Mouse (Mus musculus) limb, embryonic 11.5 days (tissue): ENCODE results near the gene Fam107a. TPM values are rescaled to one million over a fixed set of nuclear protein-coding genes. Genes with fewer than 3 reads are reported as not detected.

Source experiments
- ATAC-seq: fragments of 200-750 bp; cut with Nextera tagmentation; 2 replicates; pipeline ENCODE4 v1.8.0; 2017; ENCODE audit warnings: low read depth; ENCODE audit not compliant: insufficient number of reproducible peaks, low FRiP score, low TSS enrichment
- DNase-seq: peaks from one replicate; pipeline ENCODE4 v3.0.0-alpha.2; 2015; ENCODE audit warnings: low spot score
- H3K27ac ChIP-seq: fragments of 300-500 bp; sonication (generic); replicated peaks from 2 replicates; pipeline ENCODE4 v1.5.1; 2014; ENCODE audit warnings: low read depth, mild to moderate bottlenecking, low read length
- H3K27me3 ChIP-seq: fragments of 300-500 bp; sonication (generic); 2 replicates; pipeline ENCODE4 v1.6.1; 2014; ENCODE audit warnings: mild to moderate bottlenecking, low read length, mixed read lengths; ENCODE audit not compliant: control insufficient read depth, insufficient read depth
- H3K36me3 ChIP-seq: fragments of 300-500 bp; sonication (generic); 2 replicates; pipeline ENCODE4 v1.6.1; 2014; ENCODE audit warnings: mild to moderate bottlenecking, low read length, moderate library complexity, mixed read lengths; ENCODE audit not compliant: control insufficient read depth, insufficient read depth
- H3K4me1 ChIP-seq: fragments of 300-500 bp; sonication (generic); 2 replicates; pipeline ENCODE4 v1.6.1; 2014; ENCODE audit warnings: low read length, mixed read lengths; ENCODE audit not compliant: control insufficient read depth, insufficient read depth
- H3K4me2 ChIP-seq: fragments of 300-500 bp; sonication (generic); 2 replicates; pipeline ENCODE4 v1.6.1; 2014; ENCODE audit warnings: low read depth, mild to moderate bottlenecking, moderate library complexity; ENCODE audit not compliant: severe bottlenecking
- H3K4me3 ChIP-seq: fragments of 300-500 bp; sonication (generic); 2 replicates; pipeline ENCODE4 v1.5.1; 2014; ENCODE audit warnings: low read depth, low read length
- H3K9ac ChIP-seq: fragments of 300-500 bp; sonication (generic); 2 replicates; pipeline ENCODE4 v1.6.1; 2014; ENCODE audit warnings: mild to moderate bottlenecking, low read length
- H3K9me3 ChIP-seq: fragments of 300-500 bp; sonication (generic); 2 replicates; pipeline ENCODE4 v1.6.1; 2016; ENCODE audit warnings: low read length; ENCODE audit not compliant: control insufficient read depth
- WGBS: fragments of 180-500 bp; shearing (Covaris S2); extraction: QIAGEN DNeasy Blood & Tissue Kit; methylation state at CpG from one replicate; pipeline ENCODE4 v1.1.7; 2014; 5-methylcytosine and 5-hydroxymethylcytosine counted together
- polyA plus RNA-seq: library from polyadenylated mRNA; unstranded; fragments of >200 nt; fragmentation: Nextera tagmentation; extraction: Ambion mirVana; gene quantifications from 2 replicates; pipeline ENCODE4 v1.2.1, GENCODE M21; 2014

Fam107a gene
- polyA plus RNA-seq = 0.32 and 0.55 TPM in 2 replicates

DNA sequence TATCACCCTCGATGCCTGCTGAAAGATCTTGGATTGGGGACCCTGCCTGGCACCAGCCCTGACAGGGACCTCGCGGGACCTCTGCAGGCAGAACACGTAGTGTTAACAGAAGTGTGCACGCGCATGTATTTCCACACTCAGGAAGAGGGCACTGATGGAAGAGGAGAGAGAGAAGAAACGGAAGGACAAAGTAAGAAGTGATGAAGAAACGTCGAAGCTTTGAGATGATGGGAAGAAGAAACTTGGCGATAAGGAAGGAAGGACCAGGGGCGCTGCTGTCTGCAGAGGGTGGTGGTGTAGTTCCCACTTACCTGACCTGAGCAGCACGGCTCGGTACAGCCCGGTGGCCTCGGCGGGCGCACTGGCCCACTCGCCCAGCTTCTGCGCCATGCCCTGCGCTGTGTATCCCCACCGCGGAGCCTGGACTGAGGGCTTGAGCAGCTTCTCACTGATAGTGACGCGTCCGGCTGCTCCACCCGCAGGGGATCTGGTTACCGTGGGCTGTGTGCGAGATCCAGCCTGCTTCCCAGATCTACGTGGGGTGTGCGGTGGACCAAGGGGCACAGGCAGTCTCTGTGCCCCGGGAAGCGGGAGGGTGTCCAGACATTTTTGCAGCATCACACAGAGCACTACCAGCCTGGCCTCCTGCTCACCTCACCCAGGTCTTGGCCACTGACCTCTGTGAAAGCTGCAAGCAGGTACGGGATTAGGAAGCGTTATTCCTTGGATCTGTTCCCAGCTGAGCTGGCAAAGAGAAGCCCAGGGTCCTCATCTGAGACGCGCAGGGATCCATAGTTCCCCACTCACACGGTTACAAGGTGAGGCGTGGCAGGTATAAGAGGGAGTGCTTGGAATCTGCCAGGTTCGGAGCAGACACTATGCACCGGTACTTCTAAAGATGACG lies at the start of gene Fam107a:
TSS of gene Fam107a (minus strand) at position 830 of the 904 bp plus-strand sequence.
- Histone ChIP-seq H3K27me3 (peaks cover 18% of the 10 kb centered on the region), H3K9me3 (no peaks in the 10 kb centered on the region), H3K27ac (no peak within 1 kb of the TSS), H3K36me3 (no peaks in the 10 kb centered on the region), H3K4me2 (peak within 1 kb of the TSS; percentile 43), H3K4me1 (peaks cover 11% of the 10 kb centered on the region), H3K9ac (no peak within 1 kb of the TSS), H3K4me3 (peak within 1 kb of the TSS; percentile 23)
- WGBS = 9% methylated on average over 41 of the region's 41 CpGs
- ATAC-seq = 0 out of 2 replicates have a peak, but pooled peaks have one; percentile 35
- DNase-seq = peak; percentile 53

DNA sequence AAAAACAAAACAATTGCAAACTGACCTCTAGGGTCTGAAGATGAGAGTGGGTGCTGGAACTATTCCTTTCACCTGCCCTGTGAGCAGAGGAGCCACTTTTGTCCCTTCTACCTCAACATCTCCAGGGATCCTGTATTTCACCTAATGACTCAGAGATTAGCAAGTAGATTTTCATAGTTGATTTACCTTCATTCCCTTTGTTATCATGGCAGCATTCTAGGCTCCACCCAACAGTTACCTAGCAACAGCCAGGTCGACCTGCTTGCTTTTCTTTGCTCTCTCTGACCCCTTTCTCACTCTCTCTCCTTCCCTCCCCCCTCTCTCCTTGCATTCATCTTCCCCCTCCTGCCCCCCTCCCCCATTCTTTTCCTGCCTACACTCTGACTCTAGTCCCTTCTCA lies 49.3 kb upstream of the Fam107a start:
- H3K9me3 ChIP-seq = no peaks in the 10 kb centered on the region
- no peaks in the 10 kb centered on the region for H3K27me3 ChIP-seq
- WGBS = 0% methylated on average over 1 of the region's 1 CpGs
- H3K4me1 ChIP-seq = peaks cover 9% of the 10 kb centered on the region
- H3K36me3 ChIP-seq = no peaks in the 10 kb centered on the region
- H3K4me2 ChIP-seq = no peak overlapping the region
- no peak for ATAC-seq
- no peak overlapping the region for H3K27ac ChIP-seq
- no peak overlapping the region for H3K4me3 ChIP-seq
- no peak overlapping the region for H3K9ac ChIP-seq
- DNase-seq = no peak

DNA sequence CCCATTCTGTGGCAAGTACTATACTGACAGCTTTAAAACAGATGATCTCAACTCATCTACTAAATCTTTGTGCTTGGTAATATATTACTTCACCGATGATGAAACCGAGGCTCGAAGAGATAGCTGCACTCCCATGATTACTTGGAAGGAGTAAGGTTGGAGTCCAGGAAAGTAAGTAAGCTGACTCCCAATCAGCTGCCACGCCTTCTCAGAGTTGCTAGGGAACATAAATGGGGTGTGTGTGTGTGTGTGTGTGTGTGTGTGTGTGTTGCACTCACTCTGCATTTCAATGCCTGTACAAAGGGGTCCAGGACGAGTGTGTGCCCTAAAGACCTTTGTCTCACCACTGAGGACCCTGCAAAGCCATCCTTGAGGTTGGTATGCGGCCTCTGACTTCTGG lies 48.0 kb upstream of the Fam107a start:
- ATAC-seq = no peak
- 76% methylated on average over 6 of the region's 6 CpGs for WGBS
- H3K9ac ChIP-seq = no peak overlapping the region

DNA sequence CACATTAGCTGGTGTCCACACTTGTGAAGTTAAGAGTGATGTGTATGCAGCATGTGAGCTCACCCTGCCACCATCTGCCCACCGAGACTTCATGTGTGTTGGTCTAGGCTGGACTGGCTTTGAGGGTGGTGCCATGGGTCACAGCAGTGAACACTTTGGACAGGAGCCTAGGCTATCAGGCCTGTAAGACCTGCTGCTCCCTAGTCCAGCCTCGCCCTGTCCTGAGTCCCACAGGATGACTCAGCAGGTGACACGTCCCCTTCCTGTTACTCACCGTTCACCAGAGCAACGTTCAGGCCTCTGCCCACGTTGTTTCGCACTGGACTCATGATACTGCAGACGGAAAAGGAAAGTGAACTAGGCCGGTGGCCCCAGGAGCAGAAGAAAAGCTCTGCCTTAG lies 39.0 kb upstream of the Fam107a start:
- no peak overlapping the region for H3K27ac ChIP-seq
- DNase-seq = no peak
- H3K4me2 ChIP-seq = no peak overlapping the region
- ATAC-seq = no peak; the same call in 1 of the 2 replicates
- H3K36me3 ChIP-seq = no peaks in the 10 kb centered on the region
- no peaks in the 10 kb centered on the region for H3K9me3 ChIP-seq
- H3K27me3 ChIP-seq = no peaks in the 10 kb centered on the region
- 87% methylated on average over 9 of the region's 9 CpGs for WGBS
- H3K4me1 ChIP-seq = no peaks in the 10 kb centered on the region
- no peak overlapping the region for H3K9ac ChIP-seq
- no peak overlapping the region for H3K4me3 ChIP-seq

More for the DNA sequence above, 48.0 kb upstream of the Fam107a start:
- Histone ChIP-seq H3K27ac (no peak overlapping the region), H3K36me3 (no peaks in the 10 kb centered on the region), H3K4me3 (no peak overlapping the region), H3K9me3 (no peaks in the 10 kb centered on the region), H3K4me1 (peaks cover 9% of the 10 kb centered on the region), H3K27me3 (no peaks in the 10 kb centered on the region), H3K4me2 (no peak overlapping the region)
- no peak for DNase-seq

DNA sequence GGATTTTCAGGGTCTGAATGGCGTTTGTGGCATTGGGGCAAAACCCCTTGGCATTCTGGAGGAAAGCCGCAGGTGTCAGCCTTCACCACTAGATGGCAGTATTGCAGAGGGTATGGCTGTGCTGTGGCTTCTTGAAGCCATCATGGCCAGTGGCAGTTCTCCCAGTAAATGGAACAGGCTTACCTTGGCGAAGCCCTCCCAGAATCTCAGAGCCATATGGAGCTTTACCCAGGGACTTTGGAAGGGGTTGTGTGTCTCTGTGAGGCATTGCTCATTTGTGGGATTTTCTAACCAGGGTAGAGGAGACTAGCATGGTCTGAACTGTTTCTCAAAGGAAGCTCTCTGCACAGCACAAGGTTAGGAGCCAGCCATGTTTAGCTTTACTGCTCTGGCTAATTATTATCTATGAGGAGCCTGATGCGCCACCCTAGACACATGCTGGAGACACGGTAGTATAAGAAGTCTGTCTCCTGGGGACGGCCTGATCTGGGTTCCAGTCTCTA lies 38.2 kb upstream of the Fam107a start:
- 36% methylated on average over 6 of the region's 6 CpGs for WGBS
- no peak overlapping the region for H3K9ac ChIP-seq
- no peaks in the 10 kb centered on the region for H3K4me1 ChIP-seq
- DNase-seq (peak; percentile 88), ATAC-seq (peak; percentile 52; the same call in 1 of the 2 replicates)
- no peak overlapping the region for H3K4me3 ChIP-seq
- H3K27me3 ChIP-seq = no peaks in the 10 kb centered on the region
- H3K4me2 ChIP-seq = no peak overlapping the region
- H3K9me3 ChIP-seq = no peaks in the 10 kb centered on the region
- H3K27ac ChIP-seq = no peak overlapping the region
- no peaks in the 10 kb centered on the region for H3K36me3 ChIP-seq

DNA sequence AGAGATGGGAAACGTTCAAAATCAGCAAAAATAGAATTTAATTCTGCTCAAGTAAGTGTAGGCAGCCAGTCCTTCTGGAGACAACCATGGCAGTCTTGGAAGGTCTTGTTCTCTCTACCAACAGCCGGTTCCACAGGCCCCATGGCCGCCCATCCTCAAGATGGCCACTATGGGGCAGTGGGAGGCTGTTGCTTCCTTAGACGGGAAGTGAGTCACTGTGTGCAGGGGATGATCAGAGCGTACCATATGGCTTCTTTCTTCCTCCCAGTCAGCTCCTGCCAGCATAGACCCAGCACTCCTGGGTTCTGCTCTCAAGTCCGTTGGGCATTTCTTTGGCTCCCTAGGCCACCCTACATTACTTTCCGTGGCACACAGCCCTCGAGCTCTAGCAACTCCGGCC lies 31.1 kb upstream of the Fam107a start:
- H3K4me1 ChIP-seq = no peaks in the 10 kb centered on the region
- H3K9ac ChIP-seq = no peak overlapping the region
- ATAC-seq = no peak
- no peak overlapping the region for H3K4me3 ChIP-seq
- H3K36me3 ChIP-seq = no peaks in the 10 kb centered on the region
- H3K9me3 ChIP-seq = no peaks in the 10 kb centered on the region
- DNase-seq = no peak
- no peaks in the 10 kb centered on the region for H3K27me3 ChIP-seq
- no peak overlapping the region for H3K27ac ChIP-seq
- no peak overlapping the region for H3K4me2 ChIP-seq
- WGBS = 82% methylated on average over 9 of the region's 9 CpGs

DNA sequence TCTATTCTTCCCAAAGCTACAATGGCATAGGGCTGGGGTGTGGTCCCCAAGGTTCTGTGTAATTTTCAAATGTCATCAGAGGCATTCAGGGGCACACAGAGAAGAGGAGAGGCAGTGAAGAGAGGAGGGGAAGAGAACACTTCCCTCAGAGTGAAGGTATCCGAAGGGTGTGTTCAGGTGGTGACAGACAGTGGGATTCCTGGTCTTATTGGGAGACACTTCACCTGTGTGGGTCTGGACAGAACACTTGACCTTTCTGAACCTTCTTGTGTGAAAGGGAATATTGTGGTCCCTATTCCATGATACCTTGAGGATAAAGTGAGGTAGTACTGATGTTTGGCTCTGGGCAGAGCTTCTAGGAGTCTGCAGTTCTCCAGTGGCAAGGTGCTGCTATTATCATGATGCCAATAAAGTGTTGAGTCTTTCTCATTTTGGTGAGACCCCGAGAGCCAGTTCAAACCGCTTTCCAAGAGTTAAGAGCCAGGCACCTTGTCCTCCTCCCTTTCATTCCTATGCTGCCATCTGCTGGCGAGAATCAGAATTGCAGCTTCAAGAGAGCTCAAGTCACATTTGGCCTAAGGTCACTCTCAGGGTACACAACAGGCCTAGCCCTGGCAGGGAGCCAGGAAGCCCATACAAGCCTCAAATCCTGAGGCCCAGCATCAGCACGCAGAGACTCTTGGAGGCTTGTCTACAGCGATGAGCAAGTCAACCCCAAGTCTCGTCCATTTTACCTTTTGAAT lies 28.6 kb upstream of the Fam107a start:
- no peaks in the 10 kb centered on the region for H3K27me3 ChIP-seq
- no peaks in the 10 kb centered on the region for H3K4me1 ChIP-seq
- H3K4me3 ChIP-seq = no peak overlapping the region
- DNase-seq = peak; percentile 96
- H3K9me3 ChIP-seq = no peaks in the 10 kb centered on the region
- no peak overlapping the region for H3K27ac ChIP-seq
- H3K9ac ChIP-seq = no peak overlapping the region
- WGBS = 19% methylated on average over 7 of the region's 7 CpGs
- no peaks in the 10 kb centered on the region for H3K36me3 ChIP-seq
- H3K4me2 ChIP-seq = no peak overlapping the region
- ATAC-seq = peak; percentile 60; the same call in 1 of the 2 replicates

DNA sequence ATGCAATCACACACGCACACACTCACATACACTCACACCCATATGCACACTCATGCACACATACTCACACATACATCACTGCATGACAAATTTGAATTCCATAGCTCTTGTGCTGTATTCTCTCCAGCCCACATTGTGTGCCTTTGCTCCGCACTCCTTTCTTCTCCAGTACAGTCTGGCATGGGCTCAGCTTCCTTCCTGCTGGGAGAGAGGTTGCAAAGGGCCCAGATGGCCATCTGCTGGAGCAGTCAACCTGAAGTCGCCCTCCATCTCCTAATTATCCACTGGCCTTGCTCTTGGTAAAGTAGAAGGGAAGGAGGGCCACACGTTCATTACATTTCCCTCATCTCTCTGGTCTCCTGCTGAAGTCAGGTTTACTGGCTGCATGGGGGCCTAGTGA lies 27.7 kb upstream of the Fam107a start:
- Histone ChIP-seq H3K27ac (no peak overlapping the region), H3K4me2 (no peak overlapping the region), H3K27me3 (no peaks in the 10 kb centered on the region), H3K36me3 (no peaks in the 10 kb centered on the region), H3K4me1 (no peaks in the 10 kb centered on the region), H3K9ac (no peak overlapping the region), H3K4me3 (no peak overlapping the region), H3K9me3 (no peaks in the 10 kb centered on the region)
- ATAC-seq = no peak
- 64% methylated on average over 4 of the region's 4 CpGs for WGBS
- DNase-seq = no peak
